Mouse (Mus musculus) intestine, embryonic 15.5 days (tissue): ENCODE results near the gene Plekhg4. TPM values are rescaled to one million over a fixed set of nuclear protein-coding genes. Genes with fewer than 3 reads are reported as not detected.

ENCODE experiments used
- ATAC-seq: fragments of 200-750 bp; cut with Nextera tagmentation; 2 replicates; pipeline ENCODE4 v1.8.0; 2017; ENCODE audit warnings: moderate TSS enrichment, moderate library complexity
- H3K27ac ChIP-seq: fragments of 300-500 bp; sonication (generic); 2 replicates; pipeline ENCODE4 v1.5.1; 2015; ENCODE audit warnings: mild to moderate bottlenecking, inconsistent platforms
- H3K27me3 ChIP-seq: fragments of 300-500 bp; sonication (generic); replicated peaks from 2 replicates; pipeline ENCODE4 v1.6.1; 2015; ENCODE audit warnings: inconsistent platforms
- H3K36me3 ChIP-seq: fragments of 300-500 bp; sonication (generic); 2 replicates; pipeline ENCODE4 v1.6.1; 2015; ENCODE audit warnings: inconsistent platforms
- H3K4me1 ChIP-seq: fragments of 300-500 bp; sonication (generic); replicated peaks from 2 replicates; pipeline ENCODE4 v1.6.1; 2015; ENCODE audit warnings: inconsistent platforms
- H3K4me2 ChIP-seq: fragments of 300-500 bp; sonication (generic); replicated peaks from 2 replicates; pipeline ENCODE4 v1.6.1; 2015; ENCODE audit warnings: mild to moderate bottlenecking, inconsistent platforms
- H3K4me3 ChIP-seq: fragments of 300-500 bp; sonication (generic); replicated peaks from 2 replicates; pipeline ENCODE4 v1.5.1; 2015; ENCODE audit warnings: inconsistent platforms
- H3K9ac ChIP-seq: fragments of 300-500 bp; sonication (generic); 2 replicates; pipeline ENCODE4 v1.6.1; 2015; ENCODE audit warnings: inconsistent platforms
- H3K9me3 ChIP-seq: fragments of 300-500 bp; sonication (generic); 2 replicates; pipeline ENCODE4 v1.6.1; 2016; ENCODE audit warnings: inconsistent platforms
- WGBS: fragments of 180-500 bp; shearing (Covaris S2); methylation state at CpG from one replicate; pipeline ENCODE4 v1.1.7; 2015; 5-methylcytosine and 5-hydroxymethylcytosine counted together
- polyA plus RNA-seq: library from polyadenylated mRNA; unstranded; fragments of >200 nt; fragmentation: Nextera tagmentation; extraction: Ambion mirVana; gene quantifications from 2 replicates; pipeline ENCODE4 v1.2.1, GENCODE M21; 2015

The Plekhg4 gene
- polyA plus RNA-seq, 1 experiment from 2014 or later = 0.10 TPM

DNA sequence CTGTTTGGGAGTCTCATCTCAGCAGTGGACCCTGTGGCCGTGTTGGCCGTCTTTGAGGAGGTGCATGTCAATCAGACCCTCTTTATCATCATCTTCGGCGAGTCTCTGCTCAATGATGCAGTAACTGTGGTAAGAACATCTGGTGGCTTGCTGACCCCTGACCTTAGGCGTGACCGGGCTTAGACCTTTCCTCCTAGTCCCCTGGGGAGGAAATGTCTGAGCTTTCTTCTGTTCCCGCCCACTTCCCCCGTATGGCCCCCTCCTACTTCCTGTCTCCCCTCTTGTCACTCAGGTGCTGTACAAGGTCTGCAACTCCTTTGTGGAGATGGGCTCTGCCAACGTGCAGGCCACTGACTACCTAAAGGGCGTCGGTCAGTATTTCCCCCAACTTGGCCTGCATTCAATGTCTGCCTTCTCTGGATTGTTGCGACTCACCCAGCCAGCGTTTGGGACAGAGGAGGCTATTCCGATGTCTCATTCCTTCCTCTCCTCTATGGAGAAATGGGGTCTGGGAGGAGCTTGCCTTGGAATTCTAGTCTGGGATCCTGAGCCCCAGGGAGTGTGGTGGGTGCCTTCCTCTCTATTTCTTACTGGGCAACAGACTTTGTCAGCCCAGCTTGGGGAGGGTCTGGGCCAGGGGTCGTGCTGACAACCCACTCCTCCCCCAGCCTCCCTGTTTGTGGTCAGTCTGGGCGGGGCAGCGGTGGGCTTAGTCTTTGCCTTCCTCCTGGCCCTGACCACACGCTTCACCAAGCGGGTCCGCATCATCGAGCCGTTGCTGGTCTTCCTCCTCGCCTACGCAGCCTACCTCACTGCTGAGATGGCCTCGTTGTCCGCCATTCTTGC is 17.7 kb upstream of the Plekhg4 start:
- Histone ChIP-seq H3K36me3 (no peaks in the 10 kb centered on the region), H3K27me3 (0 out of 2 replicates have a peak, but pooled peaks cover under 1% of the 10 kb centered on the region), H3K4me2 (no peak overlapping the region), H3K27ac (no peak overlapping the region), H3K4me1 (peaks cover 7% of the 10 kb centered on the region; the same call in 1 of the 2 replicates), H3K9me3 (no peaks in the 10 kb centered on the region), H3K9ac (no peak overlapping the region), H3K4me3 (no peak overlapping the region)
- 73% methylated on average over 26 of the region's 26 CpGs for WGBS
- 0 out of 2 replicates have a peak, but pooled peaks have one; percentile 3 for ATAC-seq

DNA sequence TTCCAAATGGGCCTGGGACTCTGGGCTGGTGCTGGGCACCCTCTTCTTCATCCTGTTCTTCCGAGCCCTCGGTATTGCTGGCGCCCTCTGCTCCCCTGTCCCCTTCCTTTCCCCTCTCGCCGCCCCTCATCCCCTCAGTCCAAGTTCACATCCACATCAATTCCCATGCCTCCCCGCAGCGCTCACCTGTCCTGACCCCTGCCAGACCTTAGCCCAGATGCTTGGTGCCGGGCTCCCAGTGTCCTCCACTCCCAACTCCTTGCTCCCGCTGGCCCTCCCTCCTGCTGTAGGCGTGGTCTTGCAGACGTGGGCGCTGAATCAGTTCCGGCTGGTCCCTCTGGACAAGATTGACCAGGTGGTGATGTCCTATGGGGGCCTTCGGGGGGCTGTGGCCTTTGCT is 16.4 kb upstream of the Plekhg4 start:
- 87% methylated on average over 14 of the region's 14 CpGs for WGBS
- ATAC-seq = no peak
- Histone ChIP-seq H3K4me1 (peaks cover 8% of the 10 kb centered on the region; the same call in 1 of the 2 replicates), H3K27me3 (no peaks in the 10 kb centered on the region), H3K4me3 (no peak overlapping the region), H3K27ac (no peak overlapping the region), H3K9ac (no peak overlapping the region), H3K9me3 (no peaks in the 10 kb centered on the region), H3K4me2 (no peak overlapping the region), H3K36me3 (no peaks in the 10 kb centered on the region)

GRCm38 (mm10) chr8:105359208-105359607 is 13.9 kb upstream of the Plekhg4 start:
- Histone ChIP-seq H3K4me2 (no peak overlapping the region), H3K27ac (no peak overlapping the region), H3K4me3 (no peak overlapping the region), H3K36me3 (no peaks in the 10 kb centered on the region), H3K9me3 (no peaks in the 10 kb centered on the region), H3K4me1 (peaks cover 21% of the 10 kb centered on the region), H3K9ac (no peak overlapping the region), H3K27me3 (no peaks in the 10 kb centered on the region)
- ATAC-seq = no peak
- WGBS = 63% methylated on average over 15 of the region's 15 CpGs

GRCm38 (mm10) chr8:105359646-105360045 is 13.4 kb upstream of the Plekhg4 start:
- H3K4me2 ChIP-seq = no peak overlapping the region
- ATAC-seq = peak; percentile 44; the same call in 1 of the 2 replicates

DNA sequence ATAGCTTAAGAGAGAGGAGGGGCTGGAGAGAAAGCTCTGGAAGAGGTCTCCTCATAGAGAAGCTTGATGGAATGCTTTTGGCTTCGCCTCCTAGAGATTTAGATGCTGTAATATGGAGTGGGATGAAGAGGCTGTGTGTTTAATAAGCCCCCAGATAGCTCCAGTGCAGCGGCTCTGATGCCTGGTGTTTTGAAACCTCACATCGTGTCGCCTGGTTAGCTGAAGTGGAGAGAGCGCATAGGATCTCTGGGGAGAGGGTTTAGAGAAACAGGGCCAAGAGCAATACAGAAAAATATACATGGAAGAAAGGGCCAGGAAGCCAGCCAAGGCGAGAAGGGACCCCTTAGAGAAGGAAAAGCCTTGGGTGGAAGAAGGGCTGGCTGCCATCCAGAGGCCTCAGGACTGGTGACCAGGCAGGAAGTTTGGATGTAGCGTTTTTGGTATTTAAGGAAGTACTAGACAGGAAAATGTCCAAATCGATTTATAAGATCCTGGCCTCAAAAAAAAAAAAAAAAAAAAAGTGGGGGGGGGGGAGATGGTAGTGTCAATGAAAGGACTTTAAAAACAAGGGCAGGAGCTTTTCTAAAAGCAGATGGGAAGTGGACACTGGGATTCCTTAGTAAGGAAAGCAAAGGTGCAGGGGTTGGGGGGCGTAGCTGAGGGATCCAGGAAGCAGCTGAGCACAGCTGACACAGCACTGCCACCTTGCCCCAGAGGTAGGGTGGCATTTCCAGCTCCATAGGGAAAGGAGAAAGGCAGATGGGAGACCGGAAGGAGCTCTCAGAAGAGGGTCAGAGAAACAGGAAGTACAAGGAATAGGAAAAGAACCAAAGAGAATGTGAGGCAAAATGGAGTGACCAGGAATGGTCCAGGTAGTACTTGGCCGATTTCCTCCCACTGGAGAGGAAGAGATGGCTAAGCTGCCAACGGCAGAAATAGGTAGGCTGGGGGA is 11.0 kb upstream of the Plekhg4 start:
- peaks cover 14% of the 10 kb centered on the region for H3K4me1 ChIP-seq
- H3K36me3 ChIP-seq = no peaks in the 10 kb centered on the region
- H3K9me3 ChIP-seq = no peaks in the 10 kb centered on the region
- H3K27ac ChIP-seq = peak overlapping the region; percentile 58; the same call in 1 of the 2 replicates
- H3K9ac ChIP-seq = no peak overlapping the region
- no peak overlapping the region for H3K4me3 ChIP-seq
- WGBS = 57% methylated on average over 12 of the region's 12 CpGs
- H3K4me2 ChIP-seq = no peak overlapping the region; the same call in 1 of the 2 replicates
- no peaks in the 10 kb centered on the region for H3K27me3 ChIP-seq
- 0 out of 2 replicates have a peak, but pooled peaks have one; percentile 50 for ATAC-seq

More at GRCm38 (mm10) chr8:105359646-105360045, 13.4 kb upstream of the Plekhg4 start:
- no peaks in the 10 kb centered on the region for H3K36me3 ChIP-seq
- no peak overlapping the region for H3K27ac ChIP-seq
- no peaks in the 10 kb centered on the region for H3K27me3 ChIP-seq
- H3K9me3 ChIP-seq = no peaks in the 10 kb centered on the region
- H3K9ac ChIP-seq = no peak overlapping the region
- no peak overlapping the region for H3K4me3 ChIP-seq
- H3K4me1 ChIP-seq = peaks cover 21% of the 10 kb centered on the region
- 53% methylated on average over 4 of the region's 4 CpGs for WGBS

GRCm38 (mm10) chr8:105367107-105367506 is 6.0 kb upstream of the Plekhg4 start:
- no peaks in the 10 kb centered on the region for H3K36me3 ChIP-seq
- H3K4me1 ChIP-seq = peaks cover 10% of the 10 kb centered on the region
- H3K9ac ChIP-seq = no peak overlapping the region
- H3K4me3 ChIP-seq = no peak overlapping the region
- H3K27ac ChIP-seq = no peak overlapping the region
- WGBS = 72% methylated on average over 2 of the region's 2 CpGs
- H3K4me2 ChIP-seq = no peak overlapping the region
- ATAC-seq = no peak
- H3K27me3 ChIP-seq = no peaks in the 10 kb centered on the region
- H3K9me3 ChIP-seq = no peaks in the 10 kb centered on the region

DNA sequence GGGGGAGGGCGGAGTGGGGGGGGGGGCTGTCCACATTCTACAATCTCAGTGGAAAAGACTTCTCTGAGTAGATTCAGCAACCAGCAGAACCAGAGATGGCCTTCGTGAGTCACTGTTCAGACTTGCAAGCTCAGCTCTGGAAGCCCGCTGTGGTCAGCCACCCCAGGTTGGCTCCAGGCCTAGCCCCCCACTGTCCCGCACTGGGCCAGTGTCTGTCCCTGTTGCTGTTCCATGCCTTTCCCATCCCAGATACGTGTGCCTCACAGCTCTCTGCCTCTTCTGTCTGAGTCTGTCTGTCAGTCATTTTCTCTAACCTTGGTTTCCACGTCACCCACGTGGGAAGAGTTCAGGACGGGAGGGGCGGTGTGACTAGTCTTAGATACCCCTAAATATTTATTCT is 601 bp upstream of the Plekhg4 start:
- no peak overlapping the region for H3K4me3 ChIP-seq
- H3K9ac ChIP-seq = no peak overlapping the region
- no peaks in the 10 kb centered on the region for H3K36me3 ChIP-seq
- no peak overlapping the region for H3K4me2 ChIP-seq
- no peak overlapping the region for H3K27ac ChIP-seq
- H3K4me1 ChIP-seq = no peaks in the 10 kb centered on the region
- no peaks in the 10 kb centered on the region for H3K9me3 ChIP-seq
- ATAC-seq = no peak
- peaks cover 2% of the 10 kb centered on the region; the same call in 1 of the 2 replicates for H3K27me3 ChIP-seq
- 83% methylated on average over 9 of the region's 9 CpGs for WGBS

DNA sequence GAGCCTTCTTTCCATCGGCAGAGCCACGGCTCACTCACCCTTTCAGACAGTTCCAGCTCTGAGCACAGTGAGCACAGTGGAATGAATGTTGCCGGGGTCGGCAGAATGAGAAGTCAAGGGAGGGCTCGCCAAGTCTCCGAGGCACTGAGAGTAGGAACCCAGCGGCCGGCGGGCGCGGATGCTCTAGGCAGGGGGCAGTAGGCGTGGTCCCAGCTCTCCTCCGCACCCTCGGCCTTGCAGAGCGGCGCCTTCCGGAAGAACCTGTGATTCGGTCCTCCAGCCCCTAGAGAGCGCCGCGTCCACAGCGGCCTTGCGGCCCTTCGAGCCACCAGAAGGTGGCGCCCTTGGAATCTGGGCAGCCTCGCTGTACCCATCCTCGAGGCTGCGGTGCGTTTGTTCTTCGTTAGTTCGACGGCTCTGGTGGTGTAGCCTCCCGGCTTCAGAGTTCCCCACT is 1.5 kb downstream of the Plekhg4 start:
- Histone ChIP-seq H3K4me3 (peak overlapping the region; percentile 14; the same call in 1 of the 2 replicates), H3K9ac (no peak overlapping the region)
- ATAC-seq = 0 out of 2 replicates have a peak, but pooled peaks have one; percentile 49

DNA sequence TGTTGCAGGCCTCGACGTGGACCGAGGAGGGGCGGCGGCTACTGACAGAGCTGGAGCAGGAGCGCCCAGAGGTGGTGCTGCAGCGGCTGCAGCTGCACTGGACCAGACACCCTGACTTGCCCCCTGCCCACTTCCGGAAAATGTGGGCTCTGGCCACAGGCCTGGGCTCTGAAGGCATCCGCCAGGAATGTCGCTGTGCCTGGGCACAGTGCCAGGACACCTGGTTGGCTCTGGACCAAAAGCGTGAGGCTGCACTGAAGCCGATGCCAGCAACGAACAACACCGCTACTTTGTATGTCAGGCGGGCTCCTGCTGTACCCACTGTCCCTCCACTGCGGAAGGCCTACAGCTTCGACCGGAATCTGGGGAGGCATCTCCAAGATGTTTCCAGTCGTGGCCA is 5.6 kb downstream of the Plekhg4 start:
- no peak for ATAC-seq

More for the DNA sequence above, 1.5 kb downstream of the Plekhg4 start:
- 29% methylated on average over 33 of the region's 33 CpGs for WGBS
- 0 out of 2 replicates have a peak, but pooled peaks cover 6% of the 10 kb centered on the region for H3K4me1 ChIP-seq
- no peaks in the 10 kb centered on the region for H3K36me3 ChIP-seq
- no peak overlapping the region for H3K27ac ChIP-seq
- H3K9me3 ChIP-seq = no peaks in the 10 kb centered on the region
- peaks cover 2% of the 10 kb centered on the region; the same call in 1 of the 2 replicates for H3K27me3 ChIP-seq
- H3K4me2 ChIP-seq = peak overlapping the region; percentile 58

DNA sequence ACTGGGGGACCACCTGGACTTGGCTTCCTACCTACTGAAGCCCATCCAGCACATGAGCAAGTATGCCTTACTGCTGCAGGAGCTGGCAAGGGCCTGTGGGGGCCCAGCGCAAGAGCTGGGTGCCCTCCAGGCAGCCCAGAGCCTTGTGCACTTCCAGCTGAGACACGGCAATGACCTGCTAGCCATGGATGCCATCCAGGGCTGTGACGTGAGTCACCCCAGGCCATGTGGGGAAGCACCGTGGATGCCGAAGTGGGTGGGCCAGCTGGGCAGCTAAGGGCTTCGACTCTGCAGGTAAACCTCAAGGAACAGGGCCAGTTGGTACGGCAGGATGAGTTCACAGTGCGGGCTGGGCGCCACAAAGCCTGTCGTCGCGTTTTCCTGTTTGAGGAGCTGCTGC is 7.2 kb downstream of the Plekhg4 start:
- H3K4me1 ChIP-seq = 0 out of 2 replicates have a peak, but pooled peaks cover 6% of the 10 kb centered on the region
- H3K4me2 ChIP-seq = no peak overlapping the region
- no peaks in the 10 kb centered on the region for H3K27me3 ChIP-seq
- H3K4me3 ChIP-seq = no peak overlapping the region
- no peak for ATAC-seq
- H3K9me3 ChIP-seq = no peaks in the 10 kb centered on the region
- no peaks in the 10 kb centered on the region for H3K36me3 ChIP-seq
- H3K9ac ChIP-seq = no peak overlapping the region
- no peak overlapping the region for H3K27ac ChIP-seq
- WGBS = 87% methylated on average over 12 of the region's 12 CpGs

More for the DNA sequence above, 5.6 kb downstream of the Plekhg4 start:
- Histone ChIP-seq H3K27ac (no peak overlapping the region), H3K9me3 (no peaks in the 10 kb centered on the region), H3K9ac (no peak overlapping the region), H3K4me1 (0 out of 2 replicates have a peak, but pooled peaks cover 6% of the 10 kb centered on the region), H3K4me3 (no peak overlapping the region), H3K4me2 (no peak overlapping the region), H3K36me3 (no peaks in the 10 kb centered on the region), H3K27me3 (0 out of 2 replicates have a peak, but pooled peaks cover 2% of the 10 kb centered on the region)
- 50% methylated on average over 19 of the region's 19 CpGs for WGBS

- H3K9ac ChIP-seq = no peak overlapping the region
- no peak for ATAC-seq
- no peaks in the 10 kb centered on the region for H3K9me3 ChIP-seq
- no peaks in the 10 kb centered on the region for H3K27me3 ChIP-seq
- H3K27ac ChIP-seq = no peak overlapping the region
- H3K4me1 ChIP-seq = 0 out of 2 replicates have a peak, but pooled peaks cover under 1% of the 10 kb centered on the region
- 96% methylated on average over 2 of the region's 2 CpGs for WGBS
- no peaks in the 10 kb centered on the region for H3K36me3 ChIP-seq
- H3K4me2 ChIP-seq = no peak overlapping the region
- no peak overlapping the region for H3K4me3 ChIP-seq
These were observed 11.0 kb downstream of the Plekhg4 start for GRCm38 (mm10) chr8:105384070-105384469.
